24 mouse cellular contexts compared by ENCODE assay signal in genomic region chrX:143573691-143574090, GRCm38 (mm10). TPM values are rescaled to one million over a fixed set of nuclear protein-coding genes. Genes with fewer than 3 reads are reported as not detected.
DNase-seq lines count a peak whose midpoint lies in the region; ATAC-seq and TF ChIP-seq lines count a peak whose summit lies in the region.
"Had no signal": no experiment of that assay in that cellular context is flagged by ENCODE, and none has a peak within 500 bp of the region (broad histone marks: within the 10 kb centered on the region; RNA-seq: fewer than 3 reads in every experiment).

No protein-coding gene starts in this region.

- no peaks in the 10 kb centered on the region for H3K27me3 ChIP-seq in heart, embryonic 16.5 days (ENCODE audit: control insufficient read depth, insufficient read depth, low read length)
- no peaks in the 10 kb centered on the region for H3K27me3 ChIP-seq in midbrain, postnatal 0 days (ENCODE audit: insufficient read depth, low read length)
- 0 out of 2 replicates have a peak, but pooled peaks cover 3% of the 10 kb centered on the region for H3K27me3 ChIP-seq in midbrain, embryonic 15.5 days (replicated peaks)
- H3K27me3 ChIP-seq in myocyte (ENCODE audit: control insufficient read depth, insufficient read depth, insufficient read length), result no peaks in the 10 kb centered on the region
- H3K27me3 ChIP-seq: intestine, embryonic 15.5 days had no signal

- TF ChIP-seq POLR2A in myocyte (IDR thresholded peaks at IDR 0.05; ENCODE audit: insufficient read length, low read depth), result no peak

- H3ac ChIP-seq in myocyte (ENCODE audit: control insufficient read depth, insufficient read length), result no peak overlapping the region

- no peaks in the 10 kb centered on the region for H3K4me1 ChIP-seq in heart, embryonic 16.5 days (ENCODE audit: control insufficient read depth, insufficient read depth, low read length)
- no peaks in the 10 kb centered on the region for H3K4me1 ChIP-seq in midbrain, postnatal 0 days (ENCODE audit: insufficient read depth, low read length)
- no peaks in the 10 kb centered on the region for H3K4me1 ChIP-seq in midbrain, embryonic 15.5 days
- H3K4me1 ChIP-seq: embryonic facial prominence, embryonic 13.5 days; forebrain, embryonic 12.5 days; intestine, embryonic 15.5 days had no signal

- peak; percentile 63 for ATAC-seq in heart, embryonic 16.5 days (replicated peaks; ENCODE audit: extremely low read depth, insufficient read depth, low FRiP score)
- no peak for ATAC-seq in midbrain, postnatal 0 days (ENCODE audit: low FRiP score)
- ATAC-seq in midbrain, embryonic 15.5 days (replicated peaks), result no peak
- ATAC-seq: CD4-positive, CD25-positive, alpha-beta regulatory T cell, adult 4 months; intestine, embryonic 15.5 days; liver, postnatal 0 days; lung, postnatal 0 days; midbrain, embryonic 16.5 days had no signal

- WGBS in heart, embryonic 16.5 days, result 41% methylated on average over 2 of the region's 2 CpGs
- WGBS in midbrain, postnatal 0 days, result 56% methylated on average over 2 of the region's 2 CpGs
- 56% methylated on average over 2 of the region's 2 CpGs for WGBS in midbrain, embryonic 15.5 days

- H3K27ac ChIP-seq in heart, embryonic 16.5 days (ENCODE audit: low read length), result peak overlapping the region; percentile 11; the same call in 1 of the 2 replicates
- H3K27ac ChIP-seq in midbrain, postnatal 0 days (ENCODE audit: low read depth, low read length), result no peak overlapping the region
- no peak overlapping the region for H3K27ac ChIP-seq in midbrain, embryonic 15.5 days
- H3K27ac ChIP-seq: embryonic facial prominence, embryonic 13.5 days; forebrain, embryonic 12.5 days; hindbrain, embryonic 14.5 days; intestine, embryonic 15.5 days had no signal

- no peak overlapping the region for H3K4me3 ChIP-seq in heart, embryonic 16.5 days (ENCODE audit: low read length)
- H3K4me3 ChIP-seq in midbrain, postnatal 0 days (ENCODE audit: low read depth, low read length), result no peak overlapping the region
- H3K4me3 ChIP-seq in midbrain, embryonic 15.5 days, result no peak overlapping the region
- no peak overlapping the region for H3K4me3 ChIP-seq in myocyte
- H3K4me3 ChIP-seq: embryonic facial prominence, embryonic 13.5 days; erythroblast, embryonic 14.5 days; forebrain, embryonic 12.5 days; intestine, embryonic 15.5 days had no signal

- no peaks in the 10 kb centered on the region for H3K36me3 ChIP-seq in heart, embryonic 16.5 days (ENCODE audit: control insufficient read depth, insufficient read depth)
- H3K36me3 ChIP-seq in midbrain, postnatal 0 days (ENCODE audit: insufficient read depth, low read length), result no peaks in the 10 kb centered on the region
- no peaks in the 10 kb centered on the region for H3K36me3 ChIP-seq in midbrain, embryonic 15.5 days (replicated peaks)
- H3K36me3 ChIP-seq in myocyte (ENCODE audit: control insufficient read depth, insufficient read depth), result no peaks in the 10 kb centered on the region
- H3K36me3 ChIP-seq: embryonic facial prominence, embryonic 13.5 days; forebrain, embryonic 12.5 days; intestine, embryonic 15.5 days had no signal

- no peaks in the 10 kb centered on the region for H3K9me3 ChIP-seq in heart, embryonic 16.5 days (replicated peaks; ENCODE audit: control insufficient read depth, low read length)
- no peaks in the 10 kb centered on the region for H3K9me3 ChIP-seq in midbrain, postnatal 0 days (ENCODE audit: low read length)
- H3K9me3 ChIP-seq in midbrain, embryonic 15.5 days, result no peaks in the 10 kb centered on the region
- H3K9me3 ChIP-seq: embryonic facial prominence, embryonic 13.5 days; forebrain, embryonic 12.5 days; intestine, embryonic 15.5 days had no signal

- DNase-seq in heart, postnatal 36 days, result no peak
- DNase-seq in midbrain, postnatal 0 days (ENCODE audit: low spot score), result peak; percentile 17
- DNase-seq in NIH3T3 (ENCODE audit: low read depth), result peak; percentile 80
- no peak for DNase-seq in cerebellum, adult 11 months
- DNase-seq: adrenal gland, postnatal 36 days; cerebellum, adult 11-12 months; embryo, embryonic 11 days; gastrocnemius, postnatal 25 days; kidney, adult 8-10 months; kidney, postnatal 10 days; liver, postnatal 0 days; right cerebral cortex, postnatal 14 days had no signal

- intact Hi-C loops in heart, postnatal 36 days (cut with DNase I), result no loop called here

- no peaks in the 10 kb centered on the region for H3K79me2 ChIP-seq in myocyte (ENCODE audit: control insufficient read depth, insufficient read depth)

- H3K9ac ChIP-seq in heart, embryonic 16.5 days (ENCODE audit: low read length), result no peak overlapping the region
- no peak overlapping the region for H3K9ac ChIP-seq in midbrain, postnatal 0 days (replicated peaks; ENCODE audit: low read length, poor library complexity, severe bottlenecking)
- no peak overlapping the region for H3K9ac ChIP-seq in midbrain, embryonic 15.5 days
- H3K9ac ChIP-seq: embryonic facial prominence, embryonic 13.5 days; forebrain, embryonic 12.5 days; hindbrain, embryonic 14.5 days; intestine, embryonic 15.5 days; liver, postnatal 0 days had no signal

- TF ChIP-seq CTCF in midbrain, postnatal 0 days (IDR thresholded peaks at IDR 0.05), result no peak

- H3K4me2 ChIP-seq in heart, embryonic 16.5 days (ENCODE audit: low read depth, low read length), result no peak overlapping the region
- no peak overlapping the region for H3K4me2 ChIP-seq in midbrain, postnatal 0 days (ENCODE audit: low read depth, low read length, poor library complexity, severe bottlenecking)
- H3K4me2 ChIP-seq in midbrain, embryonic 15.5 days, result no peak overlapping the region
- no peak overlapping the region for H3K4me2 ChIP-seq in myocyte (ENCODE audit: low read depth)
- H3K4me2 ChIP-seq: embryonic facial prominence, embryonic 13.5 days; forebrain, embryonic 12.5 days; hindbrain, embryonic 14.5 days; intestine, embryonic 15.5 days had no signal

TF ChIP-seq in myocyte, 11 proteins besides CTCF, POLR2A, EP300 and RAD21:
- TF ChIP-seq POLR2AphosphoS2 (IDR thresholded peaks at IDR 0.05; ENCODE audit: insufficient read length, low read depth) (no peak), USF1 (IDR thresholded peaks at IDR 0.05; ENCODE audit: low read depth) (peak; percentile 26)
TF ChIP-seq in myocyte: peak in this region for 1.

RNA-seq across cellular contexts. Expression of gene Pak3, which starts 55.3 kb away (rescaled TPM):
- 6.9 and 7.9 TPM in 2 replicates for polyA plus RNA-seq in heart, embryonic 16.5 days (2015; fragmentation: Nextera tagmentation; extraction: Ambion mirVana)
- total RNA-seq in heart, postnatal 36 days (2021), result under 1 TPM; 0.33 to 0.79 TPM
- 348 and 365 TPM in 2 replicates for total RNA-seq in midbrain, postnatal 0 days (2014; rRNA removed)
- 284 and 286 TPM in 2 replicates for polyA plus RNA-seq in midbrain, postnatal 0 days (2015; fragmentation: Nextera tagmentation; extraction: Ambion mirVana)
- 237 and 255 TPM in 2 replicates for polyA plus RNA-seq in midbrain, embryonic 15.5 days (2015; fragmentation: Nextera tagmentation; extraction: Ambion mirVana)
- 0.55 TPM for polyA plus RNA-seq in myocyte (2012; fragmentation: generic; extraction: Trizol)
- polyA plus RNA-seq: CD4-positive, CD25-positive, alpha-beta regulatory T cell, adult 4 months; erythroblast, embryonic 14.5 days; liver, adult 2 months had no signal

Comparison
In these comparisons a context has a peak if more than half of its experiments do, and no peak if none do; other contexts are left out.
1. DNase-seq: peak in midbrain, postnatal 0 days (single experiment) and NIH3T3 (single experiment); none in heart, postnatal 36 days (0 of 2) and cerebellum, adult 11 months (single experiment).
2. RNA of gene Pak3, which starts 55.3 kb away (polyA plus RNA-seq): 284 to 286 TPM in midbrain, postnatal 0 days and 237 to 255 TPM in midbrain, embryonic 15.5 days; 6.9 to 7.9 TPM in heart, embryonic 16.5 days and 0.55 TPM in myocyte (single experiment); every median in the first group is over 10 times any median in the second.